Mouse (Mus musculus): ENCODE results near the gene Gsdma3. TPM values are rescaled to one million over a fixed set of nuclear protein-coding genes. Genes with fewer than 3 reads are reported as not detected.
"Not testable (repeated sequence)": the region's sequence is repeated elsewhere in the genome, so short reads cannot be mapped to it uniquely, and the experiment has no call there.

Gene Gsdma3
- polyA plus RNA-seq, 1 experiment from 2014 or later: not detected

DNA sequence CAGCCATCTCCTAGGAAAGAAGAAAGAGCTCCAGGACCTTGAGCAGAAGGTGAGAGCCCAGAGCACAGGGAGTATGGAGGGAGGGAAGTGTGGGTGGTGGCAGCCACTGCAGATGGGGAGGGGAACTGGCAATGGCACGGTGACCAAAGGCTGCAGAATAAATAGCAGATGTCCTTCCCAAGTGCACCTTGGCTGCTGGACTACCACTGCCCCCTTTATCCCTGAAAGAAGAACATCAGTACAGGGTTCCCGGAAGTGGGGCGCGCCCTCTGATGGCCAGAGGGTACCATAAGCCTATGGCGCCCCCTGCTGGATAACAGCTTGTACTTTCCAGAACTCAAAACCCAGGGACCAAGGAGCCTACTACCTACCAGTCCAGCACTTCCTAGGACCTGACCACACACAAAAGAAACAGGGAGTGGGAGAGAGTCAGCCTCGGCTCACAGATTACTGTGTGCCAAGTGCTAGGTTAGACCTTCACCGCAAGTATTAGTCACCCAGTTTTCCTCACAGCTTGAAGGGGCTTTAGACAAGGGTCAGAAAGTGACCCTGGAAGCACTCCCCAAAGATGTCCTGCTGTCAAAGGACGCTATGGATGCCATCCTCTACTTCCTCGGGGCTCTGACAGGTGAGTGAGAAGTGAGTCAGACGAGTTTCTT, 9.3 kb downstream of the Gsdma3 start:
- H3K27me3 ChIP-seq; H3K4me2 ChIP-seq; H3K9ac ChIP-seq; H3K4me1 ChIP-seq (replicated peaks); H3K9me3 ChIP-seq (replicated peaks); H3K36me3 ChIP-seq; ATAC-seq (replicated peaks; ENCODE audit: insufficient number of reproducible peaks, insufficient read depth, low FRiP score, low read depth); H3K4me3 ChIP-seq; H3K27ac ChIP-seq: not testable (repeated sequence)
- 32% methylated on average over 10 of the region's 10 CpGs for WGBS

DNA sequence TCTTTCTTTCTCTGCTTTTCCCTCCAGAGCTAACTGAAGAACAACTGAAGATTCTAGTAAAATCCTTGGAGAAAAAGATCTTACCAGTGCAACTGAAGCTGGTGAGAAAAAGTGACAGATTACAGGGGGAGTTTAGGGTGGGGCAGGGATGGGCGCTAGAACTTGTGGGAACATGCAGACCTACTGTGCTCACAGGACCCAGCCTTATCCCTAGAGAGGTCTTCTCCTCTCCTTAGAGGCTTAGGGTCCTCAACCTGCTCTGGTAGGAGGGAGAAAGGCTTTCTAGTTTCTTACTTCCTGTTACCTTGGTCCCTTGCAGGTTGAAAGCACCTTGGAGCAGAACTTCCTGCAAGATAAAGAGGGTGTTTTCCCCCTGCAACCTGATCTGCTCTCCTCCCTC, 11.3 kb downstream of the Gsdma3 start:
- WGBS: 71% methylated on average over 1 of the region's 1 CpGs
- Histone ChIP-seq H3K4me1 (replicated peaks) (no peaks in the 10 kb centered on the region), H3K27me3 (no peaks in the 10 kb centered on the region), H3K4me2 (no peak overlapping the region), H3K27ac (no peak overlapping the region), H3K36me3 (no peaks in the 10 kb centered on the region), H3K9me3 (replicated peaks) (no peaks in the 10 kb centered on the region), H3K9ac (no peak overlapping the region), H3K4me3 (no peak overlapping the region)
- ATAC-seq (replicated peaks; ENCODE audit: insufficient number of reproducible peaks, insufficient read depth, low FRiP score, low read depth): no peak

DNA sequence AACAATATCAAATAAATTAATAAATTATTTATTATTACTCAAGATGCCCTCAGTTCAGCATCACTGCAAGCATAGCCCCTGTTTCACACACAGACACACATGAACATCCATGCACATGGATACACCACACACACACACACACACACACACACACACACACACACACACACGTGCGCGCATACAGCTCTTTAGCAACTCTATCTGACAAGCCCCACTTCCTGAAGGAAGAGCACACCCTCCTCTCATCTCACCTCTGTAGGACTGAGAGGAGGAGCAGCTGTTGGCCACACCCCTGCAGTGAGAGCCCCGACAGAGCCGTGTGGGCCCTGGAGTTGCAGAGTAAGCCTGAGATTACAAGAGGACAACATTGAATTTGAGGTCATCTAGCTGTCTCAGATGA, 13.9 kb downstream of the Gsdma3 start:
- no peak overlapping the region for H3K9ac ChIP-seq
- no peaks in the 10 kb centered on the region for H3K36me3 ChIP-seq
- H3K4me1 ChIP-seq (replicated peaks): no peaks in the 10 kb centered on the region
- H3K27ac ChIP-seq: no peak overlapping the region
- no peak for ATAC-seq (replicated peaks; ENCODE audit: insufficient number of reproducible peaks, insufficient read depth, low FRiP score, low read depth)
- no peak overlapping the region for H3K4me2 ChIP-seq
- WGBS: 46% methylated on average over 5 of the region's 5 CpGs
- no peaks in the 10 kb centered on the region for H3K27me3 ChIP-seq
- no peak overlapping the region for H3K4me3 ChIP-seq
- no peaks in the 10 kb centered on the region for H3K9me3 ChIP-seq (replicated peaks)

DNA sequence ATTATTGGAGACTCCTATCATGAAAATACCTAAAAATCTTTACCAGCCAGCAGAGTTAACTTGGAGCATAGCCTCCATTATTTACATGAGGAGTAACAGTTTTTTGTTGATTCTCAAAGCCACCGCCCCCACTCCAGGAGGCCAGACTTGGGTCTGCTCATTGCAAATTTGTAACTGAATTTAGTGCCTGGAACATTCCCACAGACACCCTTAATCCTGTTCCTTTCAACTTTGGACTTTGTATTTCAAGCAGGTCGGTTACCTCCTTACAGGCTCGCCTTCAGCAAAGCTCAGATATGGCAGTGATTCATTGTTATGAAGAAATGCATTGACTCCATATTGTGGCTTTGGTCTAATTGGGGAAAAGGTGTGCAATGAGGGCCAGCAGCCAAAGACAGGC, 18.6 kb downstream of the Gsdma3 start:
- no peak overlapping the region for H3K4me3 ChIP-seq
- H3K4me1 ChIP-seq (replicated peaks): no peaks in the 10 kb centered on the region
- no peak overlapping the region for H3K4me2 ChIP-seq
- no peak for ATAC-seq (replicated peaks; ENCODE audit: insufficient number of reproducible peaks, insufficient read depth, low FRiP score, low read depth)
- H3K9ac ChIP-seq: no peak overlapping the region
- no peak overlapping the region for H3K27ac ChIP-seq
- H3K36me3 ChIP-seq: no peaks in the 10 kb centered on the region
- 68% methylated on average over 3 of the region's 3 CpGs for WGBS
- no peaks in the 10 kb centered on the region for H3K9me3 ChIP-seq (replicated peaks)
- peaks cover 18% of the 10 kb centered on the region; the same call in 1 of the 2 replicates for H3K27me3 ChIP-seq

DNA sequence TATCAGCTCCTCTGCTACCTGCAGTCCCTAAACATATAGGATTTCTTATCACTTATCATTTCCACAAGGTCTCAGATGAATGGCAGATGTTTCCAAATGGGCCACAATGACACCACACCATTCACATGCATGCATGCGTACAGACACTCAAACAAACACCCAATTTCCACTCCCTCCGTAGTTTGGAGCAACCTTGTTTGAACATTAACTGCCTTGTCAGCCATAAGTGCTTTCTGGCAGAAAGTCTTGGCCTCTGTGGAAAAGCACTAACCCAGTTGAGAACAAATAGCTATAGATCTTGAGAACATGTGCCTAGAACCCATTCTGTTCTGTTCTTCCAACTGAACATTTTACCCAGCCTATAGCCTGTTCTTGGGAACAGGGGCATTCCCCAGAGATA, 19.8 kb downstream of the Gsdma3 start:
- H3K27ac ChIP-seq: no peak overlapping the region
- no peak for ATAC-seq (replicated peaks; ENCODE audit: insufficient number of reproducible peaks, insufficient read depth, low FRiP score, low read depth)
- no peak overlapping the region for H3K9ac ChIP-seq
- H3K9me3 ChIP-seq (replicated peaks): no peaks in the 10 kb centered on the region
- WGBS: 73% methylated on average over 2 of the region's 2 CpGs
- H3K4me1 ChIP-seq (replicated peaks): no peaks in the 10 kb centered on the region
- H3K36me3 ChIP-seq: no peaks in the 10 kb centered on the region
- H3K4me2 ChIP-seq: no peak overlapping the region
- H3K4me3 ChIP-seq: no peak overlapping the region
- peaks cover 24% of the 10 kb centered on the region; the same call in 1 of the 2 replicates for H3K27me3 ChIP-seq

DNA sequence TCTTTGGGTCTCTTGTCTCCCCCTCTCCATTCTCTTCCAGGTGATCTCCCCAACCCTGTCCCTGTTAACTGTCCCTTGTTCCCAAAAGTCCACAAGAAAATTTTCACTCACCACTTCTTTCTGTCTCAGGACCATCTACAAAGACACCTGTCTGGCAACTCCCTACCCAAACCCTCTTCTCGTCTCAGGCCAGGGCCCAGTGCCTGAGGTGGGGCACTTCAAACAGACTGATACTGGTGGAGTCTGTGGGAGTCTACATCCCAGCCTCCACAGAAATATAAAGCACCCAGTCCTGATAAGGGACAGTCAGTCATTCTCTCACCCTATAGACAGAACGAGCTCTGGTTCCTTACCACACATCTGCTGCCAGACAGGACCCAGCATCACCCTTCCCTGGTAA, 20.3 kb downstream of the Gsdma3 start, which contains the start of gene Gsdma2:
TSS of gene Gsdma2 (plus strand) at position 301 of the 400 bp plus-strand sequence.
- no peak within 1 kb of the TSS for H3K4me3 ChIP-seq
- no peaks in the 10 kb centered on the region for H3K36me3 ChIP-seq
- H3K4me2 ChIP-seq: no peak within 1 kb of the TSS
- no peak for ATAC-seq (replicated peaks; ENCODE audit: insufficient number of reproducible peaks, insufficient read depth, low FRiP score, low read depth)
- H3K9me3 ChIP-seq (replicated peaks): no peaks in the 10 kb centered on the region
- 49% methylated on average over 2 of the region's 2 CpGs for WGBS
- H3K27me3 ChIP-seq: peaks cover 24% of the 10 kb centered on the region; the same call in 1 of the 2 replicates
- H3K27ac ChIP-seq: no peak within 1 kb of the TSS
- H3K9ac ChIP-seq: no peak within 1 kb of the TSS
- no peaks in the 10 kb centered on the region for H3K4me1 ChIP-seq (replicated peaks)

DNA sequence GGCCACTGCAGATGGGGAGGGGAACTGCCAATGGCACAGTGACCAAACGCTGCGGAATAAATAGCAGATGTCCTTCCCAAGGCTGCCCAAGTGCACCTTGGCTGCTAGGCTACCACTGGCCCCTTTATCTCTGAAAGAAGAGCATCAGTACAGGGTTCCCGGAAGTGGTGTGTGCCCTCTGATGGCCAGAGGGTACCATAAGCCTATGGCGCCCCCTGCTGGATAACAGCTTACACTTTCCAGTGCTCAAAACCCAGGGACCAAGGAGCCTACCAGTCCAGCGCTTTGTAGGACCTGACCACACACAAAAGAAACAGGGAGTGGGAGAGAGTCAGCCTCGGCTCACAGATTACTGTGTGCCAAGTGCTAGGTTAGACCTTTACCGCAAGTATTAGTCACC, 28.9 kb downstream of the Gsdma3 start:
- not testable (repeated sequence) for H3K9me3 ChIP-seq (replicated peaks); H3K4me2 ChIP-seq; H3K27me3 ChIP-seq; ATAC-seq (replicated peaks; ENCODE audit: insufficient number of reproducible peaks, insufficient read depth, low FRiP score, low read depth); H3K4me3 ChIP-seq; H3K4me1 ChIP-seq (replicated peaks); H3K27ac ChIP-seq; H3K9ac ChIP-seq; H3K36me3 ChIP-seq
- 8% methylated on average over 7 of the region's 7 CpGs for WGBS

DNA sequence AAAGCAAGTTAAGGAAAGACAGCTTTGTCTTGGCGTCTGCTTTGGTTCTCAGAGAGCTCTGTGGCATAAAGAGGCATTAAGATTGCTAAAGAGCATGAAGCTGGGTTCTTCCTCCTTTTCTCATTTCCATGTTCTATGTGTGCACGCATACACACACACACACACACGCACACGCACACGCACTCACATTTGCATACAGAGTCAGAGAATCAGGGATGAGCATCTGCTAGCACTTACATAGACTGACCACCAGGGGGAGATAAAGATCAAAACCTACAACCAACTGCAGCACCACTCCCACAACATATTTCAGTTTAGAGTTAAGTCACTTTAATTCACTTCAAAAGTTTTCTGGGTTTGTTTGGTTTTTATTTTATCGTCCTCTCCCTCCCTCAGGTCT, 34.4 kb downstream of the Gsdma3 start:
- H3K4me2 ChIP-seq: no peak overlapping the region; the same call in 1 of the 2 replicates
- H3K4me1 ChIP-seq (replicated peaks): no peaks in the 10 kb centered on the region
- WGBS: 13% methylated on average over 6 of the region's 6 CpGs
- H3K27ac ChIP-seq: no peak overlapping the region
- H3K9me3 ChIP-seq (replicated peaks): no peaks in the 10 kb centered on the region
- H3K27me3 ChIP-seq: peaks cover 8% of the 10 kb centered on the region; the same call in 1 of the 2 replicates
- H3K4me3 ChIP-seq: no peak overlapping the region
- no peak overlapping the region for H3K9ac ChIP-seq
- H3K36me3 ChIP-seq: no peaks in the 10 kb centered on the region
- ATAC-seq (replicated peaks; ENCODE audit: insufficient number of reproducible peaks, insufficient read depth, low FRiP score, low read depth): no peak

DNA sequence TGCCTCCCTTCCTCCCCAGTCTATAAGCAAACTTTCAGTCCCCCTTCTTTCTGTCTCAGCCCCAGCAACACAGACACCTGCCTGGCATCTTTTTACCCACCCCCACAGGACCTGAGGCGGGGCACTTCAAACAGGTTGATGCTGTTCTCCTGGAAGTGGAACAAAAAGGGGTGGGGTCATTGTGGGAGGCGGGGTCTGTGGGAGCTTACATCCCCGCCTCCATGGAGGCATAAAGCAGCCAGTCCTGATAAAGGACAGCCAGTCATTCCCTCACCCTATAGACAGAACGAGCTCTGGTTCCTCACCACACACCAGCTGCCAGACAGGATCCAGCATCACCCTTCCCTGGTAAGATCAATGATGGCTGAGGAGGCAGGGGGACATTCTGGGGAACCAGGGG, 37.9 kb downstream of the Gsdma3 start, which contains the start of gene Gsdma:
TSS of gene Gsdma (plus strand) at position 261 of the 400 bp plus-strand sequence.
- WGBS: 28% methylated on average over 4 of the region's 4 CpGs
- H3K27me3 ChIP-seq: peaks cover 34% of the 10 kb centered on the region
- H3K9ac ChIP-seq: no peak within 1 kb of the TSS
- H3K27ac ChIP-seq: no peak within 1 kb of the TSS
- no peaks in the 10 kb centered on the region for H3K36me3 ChIP-seq
- no peak for ATAC-seq (replicated peaks; ENCODE audit: insufficient number of reproducible peaks, insufficient read depth, low FRiP score, low read depth)
- no peaks in the 10 kb centered on the region for H3K4me1 ChIP-seq (replicated peaks)
- H3K9me3 ChIP-seq (replicated peaks): no peaks in the 10 kb centered on the region
- H3K4me2 ChIP-seq: no peak within 1 kb of the TSS
- no peak within 1 kb of the TSS for H3K4me3 ChIP-seq

DNA sequence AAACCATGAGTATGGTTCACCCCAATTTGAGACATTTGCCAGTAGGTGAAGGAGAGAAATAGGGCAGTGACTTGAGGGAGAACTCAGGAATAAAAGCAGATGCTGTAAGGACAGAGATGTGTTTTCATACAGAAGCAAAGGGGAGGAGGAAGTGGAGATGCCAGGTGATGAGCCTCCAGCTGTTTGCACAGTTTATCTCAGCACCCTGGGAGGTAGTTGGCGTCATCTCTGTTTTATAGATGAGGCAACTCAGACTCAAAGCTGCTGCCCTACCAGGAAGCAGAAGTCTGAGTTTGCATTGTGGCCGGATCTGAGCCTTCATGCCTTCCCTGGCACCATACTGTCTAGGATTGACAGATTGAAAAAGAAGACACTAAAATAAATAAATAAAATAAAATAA, 42.8 kb downstream of the Gsdma3 start:
- no peak overlapping the region for H3K4me3 ChIP-seq
- no peak overlapping the region for H3K4me2 ChIP-seq
- 63% methylated on average over 2 of the region's 2 CpGs for WGBS
- no peak overlapping the region for H3K9ac ChIP-seq
- H3K27me3 ChIP-seq: peaks cover 45% of the 10 kb centered on the region
- ATAC-seq (replicated peaks; ENCODE audit: insufficient number of reproducible peaks, insufficient read depth, low FRiP score, low read depth): no peak
- H3K9me3 ChIP-seq (replicated peaks): no peaks in the 10 kb centered on the region
- H3K4me1 ChIP-seq (replicated peaks): no peaks in the 10 kb centered on the region
- no peak overlapping the region for H3K27ac ChIP-seq
- no peaks in the 10 kb centered on the region for H3K36me3 ChIP-seq

DNA sequence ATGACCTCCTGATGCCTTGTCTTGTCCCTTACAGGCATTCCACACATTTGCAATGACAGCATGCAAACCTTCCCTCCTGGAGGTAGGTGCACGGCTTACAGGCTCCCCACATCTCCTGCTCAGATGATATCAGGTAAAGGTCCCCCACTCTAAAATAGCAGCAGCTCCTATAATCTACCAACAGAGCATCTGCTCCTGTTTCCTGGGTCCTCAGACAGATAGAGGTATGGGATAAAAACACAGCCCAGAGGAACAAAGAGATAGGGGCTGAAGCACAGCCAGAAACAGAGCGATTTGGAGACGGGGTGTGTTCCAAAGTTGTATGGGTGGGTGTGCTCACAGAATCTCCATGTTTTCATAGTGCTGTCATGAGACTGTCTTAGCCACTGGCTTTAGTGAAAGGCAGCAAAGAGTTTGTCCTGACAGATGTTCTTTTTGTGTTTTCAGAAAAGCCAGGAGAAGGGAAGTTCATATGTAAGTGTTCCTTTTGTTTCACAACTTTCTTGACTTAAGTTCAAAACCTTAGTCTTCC, 45.2 kb downstream of the Gsdma3 start:
- Histone ChIP-seq H3K27me3 (peaks cover 43% of the 10 kb centered on the region), H3K27ac (no peak overlapping the region)
- no peak for ATAC-seq (replicated peaks; ENCODE audit: insufficient number of reproducible peaks, insufficient read depth, low FRiP score, low read depth)

DNA sequence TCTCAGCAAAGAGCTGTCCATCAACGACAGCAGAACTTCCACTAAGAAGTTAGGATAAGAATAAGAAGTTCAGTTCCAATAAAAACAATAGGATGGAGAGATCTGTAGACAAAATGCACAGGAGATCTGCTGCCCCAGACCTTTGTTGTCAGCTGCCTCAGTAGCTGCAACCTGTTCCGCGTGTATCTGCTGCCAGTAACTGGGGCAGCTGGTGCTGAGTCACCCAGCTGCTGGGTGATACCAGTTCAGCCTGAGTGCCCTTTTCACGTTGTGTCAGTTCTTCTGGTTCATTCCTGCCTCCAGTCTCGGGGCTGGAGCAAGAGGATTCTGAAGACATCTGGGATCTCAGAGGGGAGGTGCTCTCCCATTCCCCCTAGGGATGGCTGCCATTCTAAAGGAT, 45.7 kb downstream of the Gsdma3 start:
- H3K9me3 ChIP-seq (replicated peaks): no peaks in the 10 kb centered on the region
- 45% methylated on average over 5 of the region's 5 CpGs for WGBS
- peaks cover 40% of the 10 kb centered on the region for H3K27me3 ChIP-seq
- H3K4me1 ChIP-seq (replicated peaks): no peaks in the 10 kb centered on the region
- no peak overlapping the region for H3K4me3 ChIP-seq
- H3K9ac ChIP-seq: no peak overlapping the region
- no peaks in the 10 kb centered on the region for H3K36me3 ChIP-seq
- ATAC-seq (replicated peaks; ENCODE audit: insufficient number of reproducible peaks, insufficient read depth, low FRiP score, low read depth): no peak
- H3K4me2 ChIP-seq: no peak overlapping the region
- no peak overlapping the region for H3K27ac ChIP-seq

More for the DNA sequence above, 45.2 kb downstream of the Gsdma3 start:
- Histone ChIP-seq H3K4me3 (no peak overlapping the region), H3K36me3 (no peaks in the 10 kb centered on the region), H3K4me1 (replicated peaks) (no peaks in the 10 kb centered on the region), H3K4me2 (no peak overlapping the region), H3K9me3 (replicated peaks) (no peaks in the 10 kb centered on the region), H3K9ac (no peak overlapping the region)
- 59% methylated on average over 3 of the region's 3 CpGs for WGBS
